Mouse (Mus musculus) granulocyte monocyte progenitor cell, adult 5-6 weeks (primary cell): ENCODE results near the gene C5ar1. TPM values are rescaled to one million over a fixed set of nuclear protein-coding genes. Genes with fewer than 3 reads are reported as not detected.
A peak's percentile ranks its signal among the peaks of the same experiment; 100 is the strongest.

Experiments
- ATAC-seq: replicated peaks from 2 replicates; pipeline ENCODE4 v1.8.0; 2016; ENCODE audit warnings: mild to moderate bottlenecking, moderate TSS enrichment, inconsistent platforms; ENCODE audit not compliant: poor library complexity, severe bottlenecking
- total RNA-seq, 2 experiments: library from RNA; stranded (forward) in 1 of 2; stranded (reverse) in 1 of 2; fragments of 200-712, 200-1000 nt in 1 of 2; fragments of >200 nt in 1 of 2; fragmentation: Nextera tagmentation in 1 of 2; gene quantifications; 2 replicates each; pipeline ENCODE4 v1.2.3; 2014 to 2017

The C5ar1 gene
- total RNA-seq, 2 experiments from 2014 or later: 0.67 TPM; not detected in 1

GRCm38 (mm10) chr7:16240281-16240977 is 18.9 kb downstream of the C5ar1 start:
- ATAC-seq: no peak

DNA sequence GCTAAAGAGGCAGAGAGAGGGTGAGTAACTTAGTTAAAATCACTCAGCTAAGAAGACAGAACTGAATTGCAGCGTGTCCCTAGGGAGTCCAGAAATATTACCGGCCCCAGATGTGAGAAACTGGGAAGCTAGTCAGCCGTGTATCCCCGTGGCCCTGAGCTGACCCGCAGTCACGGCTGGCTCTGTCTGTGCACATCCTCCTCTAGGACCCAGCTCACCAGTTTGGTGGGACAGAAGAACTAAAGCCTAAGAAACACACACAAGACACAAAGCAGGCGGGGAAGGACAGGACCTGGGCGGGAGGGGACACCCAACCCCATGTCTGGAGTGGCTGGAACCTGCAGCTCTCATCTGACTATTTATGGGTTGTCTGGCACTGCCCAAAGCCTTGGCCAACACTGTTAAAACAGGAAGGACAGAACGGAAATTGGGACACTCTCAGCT is 19.8 kb downstream of the C5ar1 start:
- peak; percentile 71 for ATAC-seq

DNA sequence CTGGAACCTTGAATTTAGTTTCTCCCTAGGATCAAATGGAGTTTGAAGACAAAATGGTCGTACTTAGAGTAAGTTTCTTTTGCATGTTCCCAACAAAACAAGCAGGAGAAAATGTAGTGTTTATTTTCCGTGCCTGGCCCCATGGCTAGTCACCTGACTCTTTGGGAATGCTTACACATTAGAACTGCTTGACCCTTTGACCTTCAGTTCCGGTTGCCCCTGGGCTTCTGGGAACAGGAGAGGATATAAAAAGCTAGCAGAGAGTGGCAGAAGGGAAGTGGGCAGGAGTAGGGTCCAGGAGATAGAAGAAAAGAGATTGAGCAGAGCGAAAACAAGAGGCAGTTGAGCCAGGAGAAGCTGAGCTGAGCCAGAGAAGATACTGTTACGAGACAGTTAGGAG is 29.5 kb downstream of the C5ar1 start:
- no peak for ATAC-seq

DNA sequence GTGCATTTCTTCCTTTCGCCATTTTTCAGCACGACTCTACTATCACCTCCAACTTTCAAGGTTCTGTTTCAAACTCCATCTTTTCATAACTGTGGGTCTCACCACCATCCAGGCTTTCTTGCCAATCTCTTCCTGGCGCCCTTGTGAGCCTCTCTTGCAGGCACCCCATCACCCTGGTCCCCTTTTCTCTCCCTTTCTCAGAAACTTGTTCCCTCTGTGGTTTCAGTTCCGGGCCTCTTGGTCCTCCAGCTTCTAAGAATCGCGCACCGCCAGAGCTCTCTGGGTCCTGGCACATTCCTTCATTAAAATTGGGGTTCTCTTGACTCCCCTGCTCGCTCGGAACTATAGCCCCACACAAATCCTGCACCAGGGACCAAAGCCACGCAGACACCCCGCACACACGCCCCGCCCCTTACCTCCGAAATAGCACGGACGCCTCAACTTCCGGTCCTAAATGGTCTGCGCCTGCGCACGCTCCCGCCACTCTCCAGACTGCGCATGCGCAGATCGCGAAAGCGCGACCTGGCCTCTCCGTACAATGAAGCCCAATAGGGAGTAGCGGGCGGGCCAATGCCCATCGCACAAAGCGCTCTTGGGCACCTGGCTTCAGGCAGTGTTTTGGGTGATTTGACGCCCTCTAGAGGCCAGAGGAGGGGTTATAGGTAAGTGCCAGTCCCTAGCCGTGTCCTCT is 37.6 kb downstream of the C5ar1 start, which contains the start of gene Dhx34:
Gene Dhx34 (minus strand): TSS at position 456 of the 691 bp plus-strand sequence.
- peak; percentile 93 for ATAC-seq

GRCm38 (mm10) chr7:16213986-16214385 is 45.4 kb downstream of the C5ar1 start:
- no peak for ATAC-seq

- ATAC-seq: no peak
Observed at GRCm38 (mm10) chr7:16213196-16213595, 46.1 kb downstream of the C5ar1 start.

DNA sequence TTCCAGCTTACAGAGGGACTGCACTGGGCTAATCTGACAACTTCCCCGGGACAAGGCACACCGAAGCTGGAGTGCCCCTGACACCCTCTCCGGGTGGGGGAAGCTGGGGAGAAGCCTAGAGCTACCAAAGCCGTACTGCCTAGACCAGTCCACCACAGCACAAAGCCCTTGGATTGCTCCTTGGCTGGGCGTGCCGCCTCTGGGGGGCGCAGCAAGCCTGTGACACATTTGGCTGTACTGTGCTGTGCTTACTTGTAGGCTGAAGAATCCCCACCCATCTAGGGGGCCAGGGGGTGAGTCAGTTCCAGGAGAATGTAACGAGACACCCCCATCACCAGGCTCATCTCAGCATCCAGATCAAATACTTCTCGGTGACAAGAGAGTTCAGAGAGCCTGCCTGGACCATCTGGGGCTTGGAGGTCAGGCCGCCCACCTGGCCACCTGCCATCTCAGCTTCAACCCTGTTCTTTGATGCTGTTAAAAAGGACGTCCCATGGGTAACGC is 48.4 kb downstream of the C5ar1 start:
- ATAC-seq: 0 out of 2 replicates have a peak, but pooled peaks have one; percentile 28

GRCm38 (mm10) chr7:16208781-16209665 is 50.3 kb downstream of the C5ar1 start:
- no peak for ATAC-seq

- peak; percentile 40 for ATAC-seq
Observed at GRCm38 (mm10) chr7:16207496-16207895, 51.8 kb downstream of the C5ar1 start.

DNA sequence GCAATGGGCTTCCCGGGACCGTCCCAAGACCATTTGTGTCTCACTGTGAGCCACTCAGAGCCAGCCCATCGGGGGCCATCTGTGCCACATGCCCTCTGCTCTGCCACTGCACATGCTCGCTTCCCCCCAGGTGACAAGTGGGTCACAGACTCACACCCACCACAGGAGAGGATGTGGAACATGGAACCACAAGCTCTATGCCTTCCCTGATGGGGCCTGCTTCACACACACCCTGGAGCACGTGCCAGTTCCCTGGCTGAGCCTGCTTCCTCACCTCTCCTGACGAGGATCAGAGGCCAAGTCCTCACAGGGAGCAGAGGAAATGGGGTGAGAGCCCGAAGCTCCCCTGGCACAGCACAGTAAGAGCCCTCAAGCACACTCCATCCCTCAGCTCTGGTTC is 52.3 kb downstream of the C5ar1 start:
- no peak for ATAC-seq

GRCm38 (mm10) chr7:16204791-16205190 is 54.5 kb downstream of the C5ar1 start:
- ATAC-seq: no peak; the same call in 1 of the 2 replicates

DNA sequence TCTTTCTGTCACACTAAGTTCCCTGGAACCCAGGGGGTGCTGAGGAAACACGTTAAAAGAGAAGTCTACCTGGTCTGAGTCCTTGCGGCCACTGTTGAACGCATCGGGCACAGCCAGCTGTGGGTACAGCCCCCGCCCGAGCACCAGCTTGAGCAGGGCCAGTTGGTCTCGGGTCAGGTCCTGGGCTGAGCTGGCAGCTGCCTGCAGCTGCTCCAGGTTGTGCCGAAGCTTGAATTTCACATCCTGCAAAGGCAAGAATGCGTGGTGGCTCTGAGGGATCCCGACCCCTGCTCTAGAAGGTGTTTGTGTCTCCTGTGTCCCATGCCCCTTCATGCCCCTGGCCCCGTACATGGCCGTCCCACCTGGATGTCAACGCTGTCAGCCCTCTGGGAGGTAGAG is 55.8 kb downstream of the C5ar1 start:
- no peak for ATAC-seq

DNA sequence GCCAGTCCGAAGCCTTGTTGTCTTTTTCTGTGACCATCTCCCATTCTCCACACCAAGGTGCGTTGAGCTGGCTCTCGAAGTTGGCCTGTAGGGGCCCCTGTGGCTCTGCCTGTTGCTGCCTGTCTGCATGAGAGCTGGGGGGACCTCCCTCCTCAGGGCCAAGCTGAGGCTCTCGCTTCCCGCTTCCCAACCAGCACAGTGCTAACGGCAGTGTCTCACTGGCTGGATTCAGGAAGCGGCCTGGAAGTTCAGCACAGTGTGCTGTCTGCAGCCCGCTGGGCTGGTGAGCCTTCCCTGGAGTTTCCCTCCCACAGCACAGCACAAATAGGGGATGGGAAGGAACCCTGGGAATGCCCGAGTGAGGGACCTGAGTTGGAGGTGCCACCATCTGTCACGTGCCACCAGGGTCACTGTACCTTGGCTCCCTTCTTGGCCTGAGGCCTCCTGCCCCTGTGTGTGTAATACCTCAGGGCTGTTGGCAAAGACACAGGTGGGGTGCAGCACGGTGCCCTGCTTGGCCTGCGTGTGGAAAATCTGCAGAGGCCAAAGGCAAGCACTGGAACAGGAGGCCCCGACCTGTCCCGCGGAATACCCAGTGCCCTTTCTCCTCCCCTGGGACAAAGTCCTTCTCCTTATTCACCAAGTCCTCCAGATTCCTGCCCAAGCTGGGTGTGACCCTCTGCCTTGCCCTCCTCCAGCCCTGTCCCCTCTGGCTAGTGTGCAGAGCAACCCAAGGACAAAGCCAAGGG is 56.4 kb downstream of the C5ar1 start:
- no peak for ATAC-seq

DNA sequence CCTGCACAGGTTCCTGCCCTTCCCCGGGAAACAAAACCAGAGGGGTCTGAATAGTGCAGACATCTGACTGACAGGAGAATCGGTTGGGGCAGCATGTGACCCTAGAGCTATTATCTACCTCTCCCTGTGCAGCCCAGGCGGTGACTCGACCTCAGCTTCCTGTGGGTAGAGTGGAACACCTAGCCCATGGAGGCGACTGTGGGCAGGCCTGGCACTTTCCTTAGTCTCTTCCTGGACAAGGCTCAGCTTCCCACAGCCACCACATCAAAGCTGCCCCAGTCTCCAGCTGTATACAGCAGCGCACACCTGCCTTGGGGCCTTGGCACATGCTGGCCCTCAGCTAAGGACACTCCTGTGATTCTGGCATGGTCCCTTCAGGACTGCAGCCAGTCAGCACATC is 58.2 kb downstream of the C5ar1 start:
- ATAC-seq: no peak; the same call in 1 of the 2 replicates

- no peak for ATAC-seq
Observed at GRCm38 (mm10) chr7:16198540-16198939, 60.8 kb downstream of the C5ar1 start.

DNA sequence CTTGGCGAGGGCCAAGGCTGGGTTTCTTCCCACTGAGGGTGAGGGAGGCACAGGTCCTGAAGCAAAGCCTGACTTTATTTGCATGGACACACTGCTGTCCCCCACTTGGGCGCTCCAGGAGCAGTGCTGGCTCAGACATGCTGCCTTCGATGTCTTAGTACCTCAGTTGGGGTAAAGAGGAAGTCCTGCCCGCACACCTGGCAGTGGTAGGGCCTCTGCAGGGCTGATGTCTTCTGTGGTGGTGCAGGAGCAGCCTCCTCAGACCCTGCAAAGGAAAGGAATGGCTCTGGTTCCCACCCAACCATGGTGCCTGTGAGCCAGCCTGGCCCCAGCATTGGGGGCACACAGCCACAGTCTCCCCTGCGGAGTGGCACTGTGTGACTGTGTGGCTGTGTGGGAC is 62.2 kb downstream of the C5ar1 start:
- no peak for ATAC-seq
